Mouse (Mus musculus): ENCODE data around the gene Car2.

- TF ChIP-seq POU5F1 (IDR thresholded peaks at IDR 0.05; ENCODE audit: borderline replicate concordance, low read length) (no peak), CTCF (conservative IDR thresholded peaks at IDR 0.05; ENCODE audit: low read length) (no peak)
These were observed 27.7 kb downstream of the Car2 start for GRCm38 (mm10) chr3:14913774-14914173.

Data from E14TG2a.4 (cell line).